Mouse (Mus musculus) liver, embryonic 14.5 days (tissue): ENCODE measurements at regions not wholly inside any gene's neighbourhood (a gene's known extent, or its start where the extent isn't known, plus 50 kb on each side); places are given as distances from the start of the nearest gene placed in this dataset.

Experiments used
- CTCF ChIP-seq: IDR thresholded peaks from 2 replicates; pipeline ENCODE4 v1.5.1; 2016; ENCODE audit warnings: antibody characterized with exemption, low read depth, control low read depth
- EP300 ChIP-seq: IDR thresholded peaks from 2 replicates; pipeline ENCODE4 v1.6.1; 2016; ENCODE audit warnings: antibody characterized with exemption, low read depth

DNA sequence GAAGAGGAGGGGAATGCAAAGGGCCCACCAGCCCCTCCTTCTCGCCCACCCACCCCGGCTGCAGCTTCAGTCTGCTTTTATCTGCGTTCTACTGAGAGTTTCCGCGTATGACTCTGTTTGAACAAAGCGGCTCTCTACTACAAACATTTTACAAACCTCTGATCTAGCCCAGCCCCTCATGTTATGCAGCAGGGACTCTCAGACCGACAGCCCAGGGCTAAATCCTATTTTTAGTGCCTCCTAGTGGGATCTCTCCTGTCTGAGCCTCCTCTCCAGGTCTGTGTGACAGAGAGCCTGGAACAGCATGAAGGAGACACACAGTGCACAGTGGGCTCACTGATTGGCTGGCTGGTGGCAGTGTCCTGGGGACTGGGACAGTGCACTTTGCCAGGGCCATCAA, 145.7 kb upstream of the Igsf21 start:
- TF ChIP-seq CTCF (no peak), EP300 (no peak)
